Mouse (Mus musculus) large intestine, adult 2 months (tissue): ENCODE results near the gene Numbl. TPM values are rescaled to one million over a fixed set of nuclear protein-coding genes. Genes with fewer than 3 reads are reported as not detected.

Experiments used
- DNase-seq: peaks from one replicate; pipeline ENCODE4 v3.0.0-alpha.2; 2012; ENCODE audit warnings: low read depth, low spot score
- WGBS: fragments of 180-500 bp; shearing (Covaris S2); methylation state at CpG from one replicate; pipeline ENCODE4 v1.1.7; 2018; 5-methylcytosine and 5-hydroxymethylcytosine counted together
- polyA plus RNA-seq: library from polyadenylated mRNA; depleted of rRNA; stranded (reverse); fragments of >200 nt; gene quantifications from 2 replicates; pipeline ENCODE4 v1.2.3, GENCODE M21; 2012

Numbl gene
- polyA plus RNA-seq, 1 experiment, result 6.6 TPM

DNA sequence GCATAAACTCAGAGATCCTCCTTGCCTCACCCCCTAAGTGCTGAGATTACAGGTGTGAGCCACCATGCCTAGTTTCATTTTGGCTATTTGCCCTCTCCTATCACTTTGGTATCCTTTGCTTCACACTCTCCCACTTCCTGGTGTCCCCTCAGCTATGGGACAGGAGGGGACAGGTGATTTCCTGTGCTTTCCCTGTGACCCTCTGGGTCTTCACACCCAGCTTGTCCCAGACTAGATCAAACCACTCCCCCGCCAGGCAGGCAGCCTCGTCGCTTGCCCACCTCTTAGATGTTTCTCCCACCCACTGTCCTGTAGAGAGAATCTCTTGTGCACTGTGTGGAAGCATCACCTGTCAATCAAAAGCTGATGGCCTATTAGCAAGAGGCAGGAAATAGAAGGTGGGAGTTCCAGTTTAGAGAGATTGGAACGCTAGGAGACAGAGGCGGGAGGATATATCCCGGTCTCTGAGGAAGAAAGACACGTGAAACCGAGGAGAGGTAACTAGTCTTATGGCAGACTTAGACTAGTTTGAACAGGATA, 52.8 kb downstream of the Numbl start:
- no peak for DNase-seq
- 68% methylated on average over 8 of the region's 8 CpGs for WGBS

DNA sequence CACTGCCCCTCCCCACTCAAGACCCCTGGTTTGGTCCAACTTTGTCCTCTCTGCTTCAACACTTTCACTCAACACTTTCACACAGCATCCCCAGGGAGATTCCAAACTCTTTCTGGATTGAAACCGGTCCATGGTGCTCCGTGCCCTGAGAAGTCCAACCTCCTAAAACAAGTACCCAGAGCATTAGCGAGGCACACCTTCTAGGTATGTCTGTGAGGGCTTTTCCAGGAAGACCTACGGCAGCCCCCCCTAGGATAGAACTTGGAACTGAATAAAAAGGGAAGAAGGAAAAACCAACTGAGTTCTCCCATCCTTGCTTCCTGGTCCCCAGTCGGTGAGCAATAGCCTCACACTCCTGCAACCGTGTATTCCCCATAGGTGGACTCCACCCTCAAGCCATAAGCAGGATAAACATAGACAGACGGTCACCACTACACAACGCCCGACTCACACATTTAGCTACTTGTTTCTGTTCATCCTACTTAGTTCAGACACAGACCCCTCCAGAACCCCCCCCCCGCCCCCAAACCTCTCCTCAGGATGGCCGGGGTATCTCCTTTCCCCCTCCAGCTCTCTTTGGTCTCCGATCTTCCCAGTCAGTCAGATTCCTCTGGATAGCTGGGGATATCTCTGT, 53.5 kb downstream of the Numbl start:
- DNase-seq, result no peak
- WGBS, result 73% methylated on average over 12 of the region's 12 CpGs

DNA sequence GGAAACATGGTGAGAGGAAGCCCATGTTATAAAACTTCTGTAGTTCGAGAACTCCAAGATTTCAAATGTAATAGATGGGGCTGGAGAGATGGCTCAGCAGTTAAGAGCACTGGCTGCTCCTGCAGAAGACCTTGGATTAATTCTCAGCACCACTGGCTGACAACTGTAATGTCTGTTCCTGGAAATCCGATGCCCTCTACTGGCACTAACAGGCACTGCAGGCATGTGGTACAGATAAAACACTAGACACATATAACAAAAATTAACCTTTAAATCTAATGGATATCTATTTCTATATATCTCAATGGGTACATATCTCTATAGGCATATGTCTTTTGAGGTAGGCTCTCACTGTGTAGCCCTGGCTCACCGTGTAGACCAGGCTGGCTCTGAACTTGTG, 56.2 kb downstream of the Numbl start:
- 91% methylated on average over 3 of the region's 3 CpGs for WGBS
- DNase-seq, result no peak

DNA sequence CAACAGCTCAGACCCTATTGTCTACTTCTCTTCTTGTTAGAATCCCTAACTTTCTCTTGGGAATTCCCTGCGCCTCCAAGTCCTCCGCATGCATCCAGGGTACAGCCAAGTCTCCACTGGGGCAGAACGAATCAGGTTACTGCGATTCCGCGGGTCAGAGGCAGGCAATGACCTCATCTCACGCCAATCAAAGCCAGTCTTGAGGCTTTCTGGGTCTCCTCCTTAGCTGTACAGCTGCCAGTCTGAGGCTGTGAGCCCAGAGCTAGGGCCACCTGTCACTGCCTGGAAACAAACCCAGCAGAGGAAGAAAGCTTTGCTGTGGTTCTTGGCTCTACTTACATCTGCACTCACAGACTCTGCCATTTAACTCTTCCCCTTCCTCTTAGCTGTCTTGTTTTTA, 57.7 kb downstream of the Numbl start:
- no peak for DNase-seq
- WGBS, result 46% methylated on average over 7 of the region's 7 CpGs

DNA sequence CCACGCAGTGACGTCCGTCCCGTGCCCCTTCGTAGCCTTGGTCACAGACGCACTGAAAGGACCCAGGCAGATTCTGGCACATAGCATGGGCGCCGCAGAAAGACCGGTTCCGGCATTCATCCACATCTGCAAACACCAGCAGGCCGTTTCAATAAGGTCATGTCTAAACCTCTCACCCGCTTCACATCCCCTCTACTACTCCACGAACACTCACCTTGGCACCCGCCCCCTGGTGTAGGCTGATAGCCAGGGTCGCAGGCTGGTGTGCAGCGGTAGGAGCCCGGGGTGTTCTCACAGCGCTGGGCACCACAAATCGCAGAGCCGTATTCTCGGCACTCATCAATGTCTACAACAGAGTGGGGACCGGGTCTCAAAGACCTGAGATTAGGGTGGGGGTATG, 61.2 kb downstream of the Numbl start:
- 89% methylated on average over 22 of the region's 22 CpGs for WGBS
- DNase-seq, result no peak

DNA sequence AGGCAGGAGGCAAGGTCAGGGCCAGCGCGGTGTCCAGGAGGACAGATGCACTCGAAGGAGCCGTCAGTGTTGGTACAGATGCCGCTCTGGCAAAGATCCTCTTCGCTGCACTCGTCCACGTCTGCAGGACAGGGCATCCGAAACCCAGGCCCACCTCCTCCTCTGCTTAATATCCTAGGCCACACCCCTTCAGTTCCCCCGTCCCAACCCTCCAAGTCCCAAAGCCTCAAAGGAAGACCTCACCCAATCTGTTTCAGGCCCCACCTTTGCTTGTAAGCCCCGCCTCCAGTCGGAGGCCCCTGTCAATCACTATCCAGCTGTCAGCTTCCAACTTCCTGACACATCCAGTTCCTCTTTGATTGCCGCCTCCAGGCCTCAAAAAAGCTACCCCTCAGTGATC, 64.1 kb downstream of the Numbl start:
- 38% methylated on average over 13 of the region's 13 CpGs for WGBS
- no peak for DNase-seq

DNA sequence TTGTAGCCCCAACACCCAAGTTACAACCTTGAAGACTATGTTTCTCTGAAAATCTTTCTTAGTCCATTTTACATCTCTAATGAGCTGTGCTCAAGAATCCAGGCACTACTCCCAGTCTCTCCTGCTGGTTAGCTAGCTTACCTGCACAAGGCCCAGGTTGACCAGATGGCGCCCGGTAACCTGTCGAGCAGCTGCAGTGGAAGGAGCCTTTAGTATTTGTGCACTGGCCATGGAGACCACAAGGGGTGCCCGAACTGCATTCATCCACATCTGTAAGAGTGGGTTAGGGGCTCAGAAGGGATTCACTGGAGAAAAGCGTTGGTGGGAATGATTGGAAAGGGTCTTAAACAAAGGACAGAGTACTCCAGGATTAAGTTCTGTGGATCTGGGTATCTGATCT, 64.8 kb downstream of the Numbl start:
- WGBS, result 93% methylated on average over 5 of the region's 5 CpGs
- DNase-seq, result no peak

DNA sequence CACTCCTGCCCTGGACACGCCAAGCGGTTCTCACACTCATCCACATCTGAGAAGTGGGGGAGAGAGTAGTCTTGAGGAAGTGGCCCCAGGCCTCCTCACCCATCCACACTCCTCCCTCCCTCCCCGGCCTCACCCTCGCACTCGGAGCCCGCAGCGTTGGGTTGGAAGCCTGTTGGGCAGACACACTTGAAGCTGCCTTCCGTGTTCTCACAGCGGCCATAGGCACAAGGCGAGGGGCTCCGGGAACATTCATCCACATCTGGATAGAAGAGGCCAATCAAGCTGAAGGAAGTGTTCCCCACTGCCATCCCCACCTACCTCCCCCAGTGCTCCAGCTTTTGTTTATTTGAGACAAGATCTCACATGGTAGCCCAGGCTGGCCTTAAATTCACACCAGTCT, 65.9 kb downstream of the Numbl start:
- WGBS, result 92% methylated on average over 11 of the region's 11 CpGs
- DNase-seq, result no peak

DNA sequence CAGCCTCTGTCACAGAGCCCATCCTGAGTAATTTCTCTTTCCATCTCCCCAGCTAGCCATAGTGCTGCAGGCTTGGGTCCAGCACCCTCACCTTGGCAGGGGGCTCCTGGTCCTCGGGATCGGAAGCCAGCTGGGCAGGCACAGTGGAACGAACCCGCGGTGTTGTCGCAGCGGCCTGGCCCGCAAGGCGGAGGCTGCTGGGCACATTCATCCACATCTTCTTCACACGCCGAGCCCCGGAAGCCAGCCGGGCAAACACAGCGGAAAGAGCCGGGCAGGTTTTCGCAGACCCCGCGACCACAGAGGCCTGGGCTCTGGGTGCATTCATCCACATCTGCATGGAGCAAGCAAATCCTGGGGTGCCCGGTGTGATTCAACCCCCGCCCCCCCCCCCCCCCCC, 66.7 kb downstream of the Numbl start:
- 57% methylated on average over 19 of the region's 20 CpGs for WGBS
- DNase-seq, result no peak

DNA sequence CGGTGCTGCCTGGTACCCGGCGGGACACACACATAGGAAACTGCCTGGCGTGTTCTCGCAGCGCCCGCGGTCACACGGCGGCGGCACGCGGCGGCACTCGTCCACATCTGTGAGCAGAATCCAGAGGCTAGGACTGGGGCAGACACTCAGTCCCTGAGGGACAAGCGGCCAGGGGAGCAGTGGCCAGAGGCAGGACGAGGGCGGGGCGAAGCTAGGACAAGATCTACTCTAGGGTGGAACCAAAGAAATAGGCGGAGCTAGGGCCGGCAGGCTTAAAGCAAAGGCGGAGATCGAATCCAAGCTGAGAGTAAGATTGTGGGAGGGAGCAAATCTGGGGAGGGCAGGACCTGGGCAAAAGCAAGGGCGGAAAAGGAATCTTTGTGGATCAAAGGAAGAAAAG, 67.5 kb downstream of the Numbl start:
- peak; percentile 39 for DNase-seq
- 13% methylated on average over 24 of the region's 24 CpGs for WGBS

DNA sequence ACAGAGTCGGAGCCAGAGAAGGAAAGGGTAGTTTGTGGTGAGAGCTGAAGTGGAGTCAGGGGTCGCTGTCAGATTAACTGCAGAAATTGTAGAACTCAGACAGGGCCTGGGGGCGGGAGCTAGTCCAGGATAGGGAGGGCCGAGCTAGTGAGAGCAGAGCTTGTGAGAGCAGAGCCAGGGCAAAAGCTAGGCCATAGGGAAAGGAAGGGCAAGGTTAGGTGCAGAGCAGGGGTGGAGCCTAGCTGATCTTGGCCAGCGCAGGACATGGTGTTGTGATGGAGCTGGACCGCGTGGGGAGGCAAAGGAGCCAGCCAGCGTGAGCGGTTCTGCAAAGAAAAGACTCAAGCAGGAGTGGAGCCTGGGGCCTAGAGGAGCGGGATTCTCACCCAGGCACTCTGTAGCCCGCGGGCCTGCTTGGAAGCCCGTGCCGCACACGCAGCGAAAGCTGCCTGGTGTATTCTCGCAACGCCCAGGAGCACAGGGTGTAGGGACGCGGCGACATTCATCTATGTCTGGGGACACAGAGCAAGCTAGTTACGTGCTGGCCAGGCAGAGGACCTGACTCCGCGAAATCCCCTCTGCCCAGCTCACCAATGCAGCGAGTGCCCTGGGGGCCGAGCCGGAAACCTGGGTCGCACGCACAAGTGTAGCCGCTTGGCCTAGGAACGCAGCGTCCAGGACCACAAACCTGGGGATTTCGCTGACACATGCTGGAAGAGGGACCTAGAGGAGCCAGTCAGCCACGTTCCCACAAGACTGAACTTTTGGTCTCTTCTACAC, 68.1 kb downstream of the Numbl start:
- 71% methylated on average over 34 of the region's 34 CpGs for WGBS
- no peak for DNase-seq

DNA sequence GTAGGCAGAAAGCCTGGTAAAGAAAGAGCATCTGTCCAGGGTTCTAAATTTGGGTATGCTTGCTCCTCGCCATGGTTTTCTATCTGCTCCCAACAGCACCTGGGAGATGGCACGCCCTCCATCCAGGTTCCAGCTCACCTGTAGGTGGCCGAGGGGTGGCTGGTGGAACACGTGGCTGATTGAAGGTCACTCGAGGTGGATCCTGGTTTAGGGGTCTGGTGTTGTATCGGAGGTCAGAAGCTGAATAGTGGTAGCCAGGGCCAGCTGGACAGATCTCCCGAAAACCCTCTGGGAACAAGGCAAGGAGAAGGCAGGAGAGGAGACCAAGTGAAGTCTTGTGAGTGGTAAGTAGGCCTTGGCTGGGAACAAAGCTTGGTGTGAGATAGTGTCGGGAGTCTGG, 69.3 kb downstream of the Numbl start:
- DNase-seq, result no peak
- 94% methylated on average over 8 of the region's 8 CpGs for WGBS

DNA sequence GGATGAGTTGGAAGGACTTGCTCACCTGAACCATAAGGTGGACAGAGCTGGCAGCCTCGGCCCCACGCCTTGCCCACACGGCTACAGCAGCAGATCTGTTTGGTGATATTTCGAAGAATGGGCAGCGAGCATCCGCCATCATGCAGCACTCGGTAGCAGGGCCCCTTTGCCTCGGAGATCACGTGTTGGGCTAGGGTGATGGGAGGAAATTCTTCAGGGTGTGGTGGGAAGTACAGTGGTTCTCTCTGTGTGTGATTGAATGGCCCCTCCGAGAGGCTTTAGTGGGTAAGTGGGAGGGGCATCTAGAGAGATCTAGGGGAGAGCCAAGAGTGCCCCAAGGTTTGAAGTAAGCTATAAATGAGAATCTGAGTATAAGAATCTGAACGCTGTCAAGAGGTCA, 69.9 kb downstream of the Numbl start:
- WGBS, result 88% methylated on average over 11 of the region's 11 CpGs
- no peak for DNase-seq

DNA sequence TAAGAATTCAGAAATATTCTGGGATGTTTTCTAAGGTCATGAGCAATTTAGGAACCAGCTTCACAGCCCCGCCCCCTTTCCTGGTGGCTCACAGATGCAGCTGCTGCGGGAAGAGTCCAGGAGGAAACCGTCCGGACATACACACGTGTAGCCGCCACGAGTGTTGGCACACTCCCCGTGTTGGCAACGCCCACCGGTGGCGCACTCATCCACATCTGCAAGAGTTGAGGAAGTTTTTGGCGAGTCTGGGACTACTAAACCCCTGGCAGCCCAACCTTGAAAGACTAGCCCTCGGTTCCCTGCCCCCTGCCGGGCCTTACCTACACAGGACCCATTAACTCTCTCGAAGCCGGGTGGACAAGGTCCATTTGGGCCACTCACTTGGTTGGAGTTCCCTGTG, 70.4 kb downstream of the Numbl start:
- DNase-seq, result no peak
- 19% methylated on average over 16 of the region's 16 CpGs for WGBS

DNA sequence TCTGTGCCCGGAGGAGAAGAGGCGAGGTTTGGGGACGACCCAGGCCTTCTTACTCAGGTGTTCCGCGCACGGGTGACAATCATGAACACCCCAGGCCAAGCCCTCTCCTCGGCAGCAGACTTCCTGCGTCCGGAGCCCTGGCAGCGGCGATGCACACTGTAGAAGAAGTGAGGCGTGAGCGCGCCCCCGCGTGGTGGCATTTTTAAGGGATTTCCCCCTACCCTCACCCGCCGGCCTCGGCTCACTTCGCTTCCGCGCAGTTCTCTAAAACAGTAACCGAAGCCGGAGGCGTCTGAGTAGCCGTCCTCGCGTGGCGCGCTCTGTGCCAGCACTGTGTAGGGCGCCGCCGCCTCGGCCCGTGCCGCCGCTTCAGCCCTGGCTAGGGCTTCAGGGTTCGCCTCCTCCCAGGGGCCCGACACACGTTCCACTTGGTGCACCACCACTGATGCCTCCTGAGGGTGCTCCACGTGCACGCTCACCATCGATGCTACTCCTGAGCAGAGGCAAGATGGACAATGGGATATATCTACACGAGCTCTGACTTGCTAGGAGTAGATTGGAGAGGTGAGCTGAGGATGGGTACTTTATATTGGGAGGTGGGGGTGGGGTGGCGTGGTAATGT, 71.2 kb downstream of the Numbl start:
- 10% methylated on average over 45 of the region's 45 CpGs for WGBS
- DNase-seq, result no peak

DNA sequence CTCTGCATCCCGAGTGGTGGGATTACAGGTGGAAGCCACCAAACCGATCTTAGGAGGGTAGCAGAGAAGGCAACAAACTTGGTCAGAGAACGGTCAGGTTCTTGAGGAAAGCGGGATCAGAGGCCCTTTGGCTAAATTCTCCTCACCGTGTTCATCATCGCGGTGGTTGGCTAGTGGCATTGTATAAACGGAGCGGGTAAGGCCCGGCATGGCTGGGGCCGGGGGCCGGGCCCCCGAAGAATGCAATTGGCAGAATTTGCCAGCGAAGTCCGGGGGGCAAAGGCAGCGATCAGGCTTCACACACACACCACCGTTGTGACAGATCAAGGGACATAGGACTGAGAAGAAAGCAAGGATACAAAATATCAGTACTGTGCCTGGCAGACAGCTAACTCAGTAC, 71.7 kb downstream of the Numbl start:
- WGBS, result 33% methylated on average over 17 of the region's 17 CpGs
- no peak for DNase-seq

DNA sequence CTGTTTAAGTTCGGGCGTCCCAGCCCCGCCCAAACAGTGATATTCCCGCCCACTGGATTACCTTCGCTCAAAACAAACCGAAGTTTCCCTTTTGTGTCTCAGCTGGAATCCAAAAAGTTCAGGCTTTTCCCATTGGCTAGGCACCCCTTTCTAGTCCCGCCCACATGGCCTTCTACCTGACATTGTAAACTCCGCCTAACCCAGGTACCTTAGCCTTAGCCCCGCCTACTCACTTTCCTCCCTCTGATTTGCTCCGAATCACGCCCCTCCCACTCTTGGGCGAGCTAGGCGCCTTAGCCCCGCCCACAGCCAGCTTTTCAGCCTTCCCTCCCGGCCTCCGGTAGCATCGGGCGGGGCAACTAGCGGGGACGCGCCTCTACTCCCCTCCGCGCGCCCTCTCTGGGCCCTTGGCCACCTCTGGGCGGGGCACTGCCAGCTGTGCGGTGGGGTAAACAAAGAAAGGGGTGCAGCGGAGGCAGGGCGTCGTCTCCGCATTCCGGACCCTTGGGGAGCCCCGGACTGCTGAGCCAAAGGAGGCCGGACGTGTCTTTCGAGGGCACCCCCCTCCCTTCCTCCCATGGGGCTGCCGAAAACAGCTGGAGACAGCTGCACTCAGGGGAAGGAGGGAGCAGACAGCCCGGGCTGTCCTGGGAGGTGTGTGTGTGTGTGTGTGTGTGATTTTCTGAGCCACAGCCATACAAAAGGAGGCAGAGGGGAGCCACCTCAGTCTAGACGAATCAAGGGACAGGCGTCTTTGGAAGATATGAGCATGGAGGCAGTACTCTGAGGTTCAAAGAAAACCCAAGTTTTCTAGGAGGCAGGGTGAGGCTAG, 72.7 kb downstream of the Numbl start:
- under 1% methylated on average over 39 of the region's 39 CpGs for WGBS
- DNase-seq, result peak; percentile 89

DNA sequence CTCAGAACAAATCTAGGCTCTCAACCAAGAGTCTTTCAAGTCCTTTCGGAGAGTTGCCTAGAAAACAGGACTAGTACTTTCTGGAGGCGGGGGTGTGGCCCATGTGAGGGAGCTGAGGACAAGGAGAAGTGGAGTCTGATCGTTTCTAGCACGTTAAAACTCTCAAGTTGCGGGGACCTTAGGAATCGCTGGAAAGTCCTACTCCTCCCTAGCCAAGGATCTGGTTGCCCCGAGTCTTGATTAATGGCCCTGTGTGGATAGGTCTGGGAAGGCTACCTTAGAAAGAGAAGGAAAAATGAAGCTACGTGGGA, 73.3 kb downstream of the Numbl start:
- 2% methylated on average over 8 of the region's 8 CpGs for WGBS
- no peak for DNase-seq
